Mouse (Mus musculus) stomach, postnatal 0 days (tissue): ENCODE measurements at regions not wholly inside any gene's neighbourhood (a gene's known extent, or its start where the extent isn't known, plus 50 kb on each side); places are given as distances from the start of the nearest gene placed in this dataset.

ENCODE experiments used
- CTCF ChIP-seq: IDR thresholded peaks from 2 replicates; pipeline ENCODE4 v1.5.1; 2016; ENCODE audit warnings: antibody characterized with exemption, low read depth, mild to moderate bottlenecking, moderate library complexity
- EP300 ChIP-seq: optimal IDR thresholded peaks from 2 replicates; pipeline ENCODE3; 2016; ENCODE audit warnings: antibody characterized with exemption

GRCm38 (mm10) chr9:74348776-74349175 lies 238.6 kb downstream of the Wdr72 start:
- no peak for TF ChIP-seq EP300
- TF ChIP-seq CTCF, result no peak
